Mouse (Mus musculus) bone marrow, adult 2 months (tissue): ENCODE measurements at regions not wholly inside any gene's neighbourhood (a gene's known extent, or its start where the extent isn't known, plus 50 kb on each side); places are given as distances from the start of the nearest gene placed in this dataset.

Source experiments
- H3K27ac ChIP-seq: fragments of 200-500 bp; 2 replicates; pipeline ENCODE4 v1.5.1; 2012; ENCODE audit warnings: low read depth, mild to moderate bottlenecking, control low read depth, inconsistent platforms, low read length; ENCODE audit not compliant: control insufficient read depth, poor library complexity, insufficient read depth
- H3K4me1 ChIP-seq: fragments of 200-500 bp; 2 replicates; pipeline ENCODE4 v1.6.1; 2011; ENCODE audit warnings: low read length; ENCODE audit not compliant: control insufficient read depth, insufficient read depth
- H3K4me3 ChIP-seq: fragments of 200-500 bp; replicated peaks from 2 replicates; pipeline ENCODE3; 2011; ENCODE audit warnings: mild to moderate bottlenecking, low read depth, low read length, control low read depth; ENCODE audit not compliant: control insufficient read depth
- CTCF ChIP-seq: fragments of 200-500 bp; IDR thresholded peaks from 2 replicates; pipeline ENCODE4 v1.5.1; 2011; ENCODE audit warnings: low read length, control low read depth; ENCODE audit not compliant: control insufficient read depth, insufficient read depth
- POLR2A ChIP-seq: fragments of 200-500 bp; IDR thresholded peaks from 2 replicates; pipeline ENCODE4 v1.6.1; 2011; ENCODE audit warnings: low read depth, mild to moderate bottlenecking, control low read depth, low read length, borderline replicate concordance; ENCODE audit not compliant: control insufficient read depth
- WGBS: fragments of 180-500 bp; shearing (Covaris S2); methylation state at CpG from one replicate; pipeline ENCODE4 v1.1.7; 2018; 5-methylcytosine and 5-hydroxymethylcytosine counted together

- 80% methylated on average over 3 of the region's 3 CpGs for WGBS
Observed at GRCm38 (mm10) chr9:52422622-52423021, 254.2 kb upstream of the Zc3h12c start.

DNA sequence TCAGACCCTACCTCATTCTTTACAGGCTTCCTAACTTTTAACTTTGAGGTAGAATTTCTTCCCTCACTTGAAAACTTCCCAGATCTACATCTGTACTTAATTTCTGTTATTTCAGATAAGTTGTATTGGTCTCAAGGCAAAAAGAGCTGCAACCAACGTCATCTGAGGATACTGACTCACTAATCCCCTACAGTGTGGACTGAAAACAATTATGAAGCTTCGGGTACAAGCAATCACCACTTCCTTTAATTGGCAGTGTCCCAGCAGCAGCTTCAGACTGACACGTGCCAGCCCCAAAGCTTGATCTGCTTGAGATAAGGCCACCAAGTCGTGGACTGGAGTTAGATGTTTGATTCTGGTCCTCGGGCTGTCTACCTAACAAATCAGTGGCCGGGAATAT is 247.3 kb upstream of the Zc3h12c start:
- Histone ChIP-seq H3K4me1 (no peaks in the 10 kb centered on the region), H3K4me3 (no peak overlapping the region), H3K27ac (no peak overlapping the region)
- WGBS: 21% methylated on average over 6 of the region's 6 CpGs
- TF ChIP-seq CTCF: no peak

More at GRCm38 (mm10) chr9:52422622-52423021, 254.2 kb upstream of the Zc3h12c start:
- TF ChIP-seq CTCF (no peak), POLR2A (no peak)
- Histone ChIP-seq H3K4me3 (no peak overlapping the region), H3K27ac (no peak overlapping the region), H3K4me1 (no peaks in the 10 kb centered on the region)

GRCm38 (mm10) chr9:52407841-52408240 is 239.5 kb upstream of the Zc3h12c start:
- H3K4me1 ChIP-seq: no peaks in the 10 kb centered on the region
- H3K4me3 ChIP-seq: no peak overlapping the region
- no peak overlapping the region for H3K27ac ChIP-seq
- 90% methylated on average over 6 of the region's 6 CpGs for WGBS
- TF ChIP-seq CTCF (no peak), POLR2A (no peak)

DNA sequence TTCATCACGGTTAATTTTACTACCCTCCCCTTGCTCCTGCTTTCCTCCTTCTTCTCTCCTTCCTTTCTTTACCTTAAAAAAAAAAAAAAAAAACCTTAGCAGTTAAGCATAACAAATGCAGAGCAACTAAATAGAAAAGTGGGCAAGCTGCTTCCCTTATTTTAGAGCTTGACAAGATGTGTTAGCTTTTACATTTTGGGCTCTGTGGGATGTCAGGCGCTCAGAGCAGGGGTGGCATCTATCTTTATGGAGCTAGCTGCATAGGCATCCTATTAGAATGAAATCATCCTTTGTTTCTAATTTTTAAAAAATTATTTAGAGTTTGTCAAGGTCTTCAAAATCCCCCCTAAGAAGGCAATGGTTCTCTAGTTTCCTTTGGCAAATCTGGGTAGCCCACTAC is 234.1 kb upstream of the Zc3h12c start:
- TF ChIP-seq CTCF: no peak
- no peak for TF ChIP-seq POLR2A
- Histone ChIP-seq H3K4me3 (no peak overlapping the region), H3K4me1 (no peaks in the 10 kb centered on the region), H3K27ac (no peak overlapping the region)
- 77% methylated on average over 2 of the region's 2 CpGs for WGBS

DNA sequence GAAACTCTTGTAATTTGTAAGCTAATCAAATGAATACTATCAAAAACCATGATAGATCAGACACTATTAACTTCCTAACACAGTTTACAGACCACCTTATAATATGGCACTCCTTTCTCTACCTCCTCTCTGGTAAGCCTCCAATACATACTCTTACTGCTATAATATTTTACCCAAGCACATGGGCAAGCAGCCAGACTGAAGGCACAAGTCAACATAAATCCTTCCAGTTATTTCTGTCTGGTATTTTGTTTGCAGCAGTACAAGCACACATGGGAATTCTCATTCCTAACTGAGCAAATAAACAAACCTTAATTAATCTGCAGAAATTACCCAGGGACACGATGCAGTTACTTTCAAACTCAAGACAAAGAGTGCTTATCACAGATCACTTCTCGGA is 210.7 kb upstream of the Zc3h12c start:
- TF ChIP-seq CTCF (no peak), POLR2A (no peak)
- Histone ChIP-seq H3K4me3 (no peak overlapping the region), H3K4me1 (no peaks in the 10 kb centered on the region), H3K27ac (no peak overlapping the region)
- WGBS: 65% methylated on average over 2 of the region's 2 CpGs

DNA sequence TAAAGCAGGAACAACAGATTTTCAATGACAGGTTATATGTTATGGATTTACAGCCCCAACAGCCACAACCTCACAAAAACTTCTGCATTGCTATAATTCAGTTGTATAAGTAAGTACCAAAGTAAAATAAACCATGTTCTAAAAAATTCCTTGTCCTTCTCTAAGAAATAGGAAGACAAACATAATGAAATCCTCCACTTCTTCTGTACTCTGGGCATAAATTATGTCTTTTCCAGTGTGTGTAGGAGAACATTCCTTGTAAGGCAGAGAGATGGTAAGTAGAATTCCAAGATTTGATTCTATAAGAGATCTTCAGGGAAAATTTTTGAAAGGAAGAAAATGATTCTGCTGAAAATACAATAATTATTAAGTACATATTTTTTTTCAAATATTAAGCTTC is 209.4 kb upstream of the Zc3h12c start:
- no peak overlapping the region for H3K27ac ChIP-seq
- no peak for TF ChIP-seq CTCF
- TF ChIP-seq POLR2A: no peak
- no peak overlapping the region for H3K4me3 ChIP-seq
- no peaks in the 10 kb centered on the region for H3K4me1 ChIP-seq

DNA sequence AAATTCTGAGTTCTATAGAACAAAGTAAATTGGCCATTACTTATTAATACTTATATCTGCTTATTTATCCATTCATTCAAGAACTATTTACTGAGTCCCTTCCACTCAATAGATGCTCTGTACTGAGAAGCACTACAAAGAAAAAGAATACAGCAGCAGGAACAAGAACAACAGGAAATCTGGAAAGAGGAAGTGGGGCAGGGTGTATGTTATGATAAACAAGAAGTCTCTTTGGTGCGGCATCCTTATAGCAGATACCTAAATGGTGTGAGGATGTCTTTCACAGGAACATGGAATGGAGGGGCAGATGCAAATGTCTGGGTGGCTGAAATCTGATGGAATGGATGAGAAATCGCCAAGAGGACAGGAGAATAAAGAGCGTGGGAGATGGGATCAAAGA is 208.5 kb upstream of the Zc3h12c start:
- no peak for TF ChIP-seq CTCF
- TF ChIP-seq POLR2A: no peak
- Histone ChIP-seq H3K4me1 (no peaks in the 10 kb centered on the region), H3K27ac (no peak overlapping the region), H3K4me3 (no peak overlapping the region)
- 45% methylated on average over 3 of the region's 3 CpGs for WGBS

DNA sequence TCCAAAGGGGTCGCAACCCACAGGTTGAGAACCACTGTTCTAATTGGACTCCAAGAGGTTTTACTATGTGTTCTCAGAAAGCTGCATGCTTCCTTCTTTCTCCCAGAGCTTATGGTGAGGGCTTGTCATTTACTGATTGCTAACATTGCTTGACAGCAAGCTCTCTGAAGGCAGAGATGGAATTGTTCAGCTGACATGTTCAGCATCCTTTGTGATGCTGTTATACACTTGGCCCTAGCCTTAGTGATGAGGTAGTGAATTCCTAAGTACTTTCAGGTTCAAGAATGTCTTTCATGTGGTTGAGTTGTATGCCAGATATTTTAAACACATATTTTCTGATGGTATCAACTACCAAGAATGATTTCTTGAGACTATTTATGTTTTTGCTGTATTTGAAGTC is 202.9 kb upstream of the Zc3h12c start:
- no peak overlapping the region for H3K4me3 ChIP-seq
- H3K4me1 ChIP-seq: no peaks in the 10 kb centered on the region
- TF ChIP-seq POLR2A (no peak), CTCF (no peak)
- WGBS: 86% methylated on average over 1 of the region's 1 CpGs
- H3K27ac ChIP-seq: no peak overlapping the region

GRCm38 (mm10) chr9:52368911-52369310 is 200.5 kb upstream of the Zc3h12c start:
- no peak for TF ChIP-seq CTCF
- TF ChIP-seq POLR2A: no peak
- no peak overlapping the region for H3K27ac ChIP-seq
- H3K4me3 ChIP-seq: no peak overlapping the region
- H3K4me1 ChIP-seq: no peaks in the 10 kb centered on the region
- WGBS: 64% methylated on average over 9 of the region's 9 CpGs

DNA sequence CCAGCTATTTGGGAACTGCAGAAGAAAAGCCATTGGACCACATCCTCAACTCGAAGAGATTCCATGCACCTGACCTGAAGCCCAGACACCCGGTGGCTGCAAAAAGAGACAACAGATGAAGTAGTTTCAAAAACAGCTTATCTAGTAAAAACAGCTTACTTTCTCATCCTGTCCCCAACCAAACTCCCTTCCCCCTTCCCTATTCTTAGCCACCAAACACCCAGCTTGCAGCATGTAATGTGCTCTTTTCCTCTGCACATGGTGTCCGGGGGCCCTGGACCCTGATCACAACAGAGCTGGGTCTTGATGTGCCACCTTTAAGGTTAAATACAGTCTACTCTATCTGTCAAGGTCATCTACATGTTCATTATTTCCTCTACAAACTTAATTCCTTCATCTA is 199.7 kb upstream of the Zc3h12c start:
- 6% methylated on average over 3 of the region's 3 CpGs for WGBS
- no peaks in the 10 kb centered on the region for H3K4me1 ChIP-seq
- no peak for TF ChIP-seq CTCF
- TF ChIP-seq POLR2A: no peak
- H3K27ac ChIP-seq: no peak overlapping the region
- H3K4me3 ChIP-seq: no peak overlapping the region
